Mouse (Mus musculus): ENCODE results near the gene Ugt1a5.
A peak's percentile ranks its signal among the peaks of the same experiment; 100 is the strongest.

The Ugt1a5 gene

GRCm38 (mm10) chr1:88264237-88264868, 98.5 kb downstream of the Ugt1a5 start:
- no peak for DNase-seq

GRCm38 (mm10) chr1:88264869-88265240, 99.0 kb downstream of the Ugt1a5 start:
- no peak for DNase-seq

- no peak for DNase-seq
Observed at GRCm38 (mm10) chr1:88266123-88266522, 100.3 kb downstream of the Ugt1a5 start.

GRCm38 (mm10) chr1:88267489-88267888, 101.7 kb downstream of the Ugt1a5 start:
- DNase-seq, result peak; percentile 13

- peak; percentile 14 for DNase-seq
Observed at GRCm38 (mm10) chr1:88268070-88268469, 102.3 kb downstream of the Ugt1a5 start.
